In the genomic region with DNA sequence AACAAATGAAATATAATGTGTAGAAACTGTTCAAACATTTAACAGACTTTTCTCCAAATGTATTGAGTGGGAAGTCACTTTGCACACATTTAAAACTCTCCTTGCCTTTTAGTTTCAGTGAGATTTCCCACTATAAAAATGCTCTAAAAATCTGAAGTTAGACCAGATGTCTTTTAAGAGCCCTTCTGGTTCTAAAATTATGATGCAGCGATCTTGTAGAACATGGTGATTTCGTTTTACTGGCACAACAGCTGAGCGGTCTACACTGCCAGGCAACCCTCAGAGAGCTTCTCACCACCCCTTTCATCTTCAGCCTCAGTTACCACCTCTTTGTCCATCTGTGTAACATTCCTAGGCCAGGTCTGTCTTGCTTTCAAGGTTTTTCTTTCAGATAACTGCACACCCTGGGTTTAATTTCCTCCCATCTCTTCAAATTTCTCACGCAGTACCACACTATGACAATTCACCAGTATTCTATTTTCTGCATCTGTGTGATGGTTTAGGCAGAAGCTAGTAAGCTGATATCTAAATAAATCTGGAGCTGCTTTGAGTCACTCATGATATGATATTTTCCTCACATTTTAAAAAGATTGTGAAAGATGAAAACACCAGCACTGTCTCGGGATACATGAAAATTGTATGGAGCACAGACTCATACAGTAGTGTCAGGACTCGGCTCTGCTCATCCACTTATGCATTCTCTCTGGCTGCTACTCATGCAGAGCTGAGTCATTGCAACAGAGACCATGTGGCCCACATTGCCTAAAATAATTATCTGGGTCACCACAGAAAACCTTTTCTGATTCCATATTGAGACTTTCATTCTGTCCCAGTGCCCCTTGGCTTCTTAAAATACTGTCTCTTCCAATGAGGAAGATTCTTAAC, we compare ENCODE assay signal across 11 mouse cellular contexts. TPM values are rescaled to one million over a fixed set of nuclear protein-coding genes. Genes with fewer than 3 reads are reported as not detected.
DNase-seq lines count a peak whose midpoint lies in the region; ATAC-seq lines count a peak whose summit lies in the region.
"Had no signal": no experiment of that assay in that cellular context is flagged by ENCODE, and none has a peak within 500 bp of the region (broad histone marks: within the 10 kb centered on the region; RNA-seq: fewer than 3 reads in every experiment).

No protein-coding gene starts in this region.

- WGBS in forebrain, embryonic 15.5 days = 83% methylated on average over 6 of the region's 6 CpGs

- H3K4me3 ChIP-seq in forebrain, embryonic 15.5 days = no peak overlapping the region
- H3K4me3 ChIP-seq: hindbrain, embryonic 15.5 days; megakaryocyte, embryonic 14.5 days had no signal

- no peak for ATAC-seq in forebrain, embryonic 15.5 days (replicated peaks)

- peak; percentile 23 for DNase-seq in left cerebral cortex, adult 11 months (ENCODE audit: low spot score)
- no peak for DNase-seq in left cerebral cortex, postnatal 4 days
- peak; percentile 70 for DNase-seq in cerebellum, adult 9-10 months
- DNase-seq in layer of hippocampus, adult 8-10 months (ENCODE audit: low spot score in 2 of 2) = peak; percentile 11 to 17
- DNase-seq in right cerebral cortex, postnatal 36 days (ENCODE audit: low spot score in 2 of 2) = peak; percentile 8 to 20
- no peak for DNase-seq in kidney, adult 9 months
- DNase-seq: adrenal gland, postnatal 14 days had no signal

- H3K27ac ChIP-seq in forebrain, embryonic 15.5 days (replicated peaks) = no peak overlapping the region
- H3K27ac ChIP-seq: hindbrain, embryonic 15.5 days; kidney, postnatal 0 days had no signal

- H3K36me3 ChIP-seq in forebrain, embryonic 15.5 days = no peaks in the 10 kb centered on the region
- H3K36me3 ChIP-seq: hindbrain, embryonic 15.5 days had no signal

- H3K4me1 ChIP-seq in forebrain, embryonic 15.5 days = no peaks in the 10 kb centered on the region
- H3K4me1 ChIP-seq: hindbrain, embryonic 15.5 days; megakaryocyte, embryonic 14.5 days had no signal

- no peak overlapping the region for H3K9ac ChIP-seq in forebrain, embryonic 15.5 days (replicated peaks)
- H3K9ac ChIP-seq: hindbrain, embryonic 15.5 days had no signal

- no peaks in the 10 kb centered on the region for H3K9me3 ChIP-seq in forebrain, embryonic 15.5 days
- H3K9me3 ChIP-seq: hindbrain, embryonic 15.5 days; megakaryocyte, embryonic 14.5 days had no signal

- no peak overlapping the region for H3K4me2 ChIP-seq in forebrain, embryonic 15.5 days (replicated peaks)
- H3K4me2 ChIP-seq: hindbrain, embryonic 15.5 days had no signal

- intact Hi-C loops in left cerebral cortex, postnatal 4 days (cut with DNase I) = no loop called here

- no peaks in the 10 kb centered on the region for H3K27me3 ChIP-seq in forebrain, embryonic 15.5 days
- H3K27me3 ChIP-seq: hindbrain, embryonic 15.5 days; megakaryocyte, embryonic 14.5 days had no signal

RNA-seq across cellular contexts. Expression of gene Ppfia2, which starts 39.4 kb away (rescaled TPM):
- 100 to 1,000 TPM in 1 of 2 experiments, 10 to 100 TPM in 1; 97.3 to 100 TPM for total RNA-seq in left cerebral cortex, postnatal 4 days (2021)
- total RNA-seq in layer of hippocampus, adult 8-10 months (2022) = 100 to 1,000 TPM; 113 to 131 (median 124) TPM
- 27.6 and 31.9 TPM in 2 replicates for polyA plus RNA-seq in forebrain, embryonic 15.5 days (2015; fragmentation: Nextera tagmentation; extraction: Ambion mirVana)

Comparison
In these comparisons a context has a peak if more than half of its experiments do, and no peak if none do; other contexts are left out.
1. DNase-seq: peak in left cerebral cortex, adult 11 months (single experiment), cerebellum, adult 9-10 months (single experiment), layer of hippocampus, adult 8-10 months (2 of 2) and right cerebral cortex, postnatal 36 days (2 of 2); none in left cerebral cortex, postnatal 4 days (single experiment) and kidney, adult 9 months (single experiment).